Mouse (Mus musculus): ENCODE measurements around the gene Pck2.

Pck2 gene

DNA sequence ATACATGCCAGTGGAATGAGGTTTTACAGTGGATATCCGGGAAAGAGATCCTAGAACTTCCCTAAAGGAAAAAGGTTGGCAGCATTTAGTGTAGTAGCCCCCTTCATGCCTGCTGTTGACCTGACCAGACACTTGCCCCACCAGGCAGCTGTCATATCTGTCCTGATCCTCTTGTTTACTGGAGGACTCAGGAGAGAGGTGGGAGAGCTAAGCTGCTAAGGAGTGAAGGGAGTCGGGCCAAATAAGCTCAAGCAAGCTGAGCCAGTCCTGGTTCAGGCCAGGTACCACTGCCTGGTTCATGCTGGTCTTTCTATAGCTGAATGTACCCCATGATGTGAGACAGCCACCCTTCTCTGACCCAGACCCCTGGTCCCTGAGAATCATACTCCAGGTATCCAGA lies 13.4 kb upstream of the Pck2 start:
- in situ Hi-C loops (cut with MboI, MseI): no loop called here

DNA sequence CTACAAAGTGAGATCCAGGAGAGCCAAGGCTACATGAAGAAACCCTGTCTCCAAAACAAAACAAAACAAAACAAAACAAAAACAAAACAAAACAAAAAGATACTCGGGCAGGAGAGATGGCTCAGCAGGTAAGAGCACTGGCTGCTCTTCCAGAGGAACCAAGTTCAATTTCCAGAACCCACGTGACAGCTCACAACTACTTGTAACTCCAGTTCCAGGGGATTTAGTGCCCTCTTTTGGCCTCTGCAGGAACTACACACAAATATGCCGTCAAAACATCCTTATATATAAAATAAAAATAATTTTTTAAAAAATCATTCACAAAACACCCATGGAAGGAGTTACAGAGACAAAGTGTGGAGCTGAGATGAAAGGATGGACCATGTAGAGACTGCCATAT lies 12.1 kb upstream of the Pck2 start:
- in situ Hi-C loops (cut with MboI, MseI): no loop called here

GRCm38 (mm10) chr14:55536116-55536745 lies 3.8 kb upstream of the Pck2 start:
- in situ Hi-C loops (cut with MboI, MseI): no loop called here

DNA sequence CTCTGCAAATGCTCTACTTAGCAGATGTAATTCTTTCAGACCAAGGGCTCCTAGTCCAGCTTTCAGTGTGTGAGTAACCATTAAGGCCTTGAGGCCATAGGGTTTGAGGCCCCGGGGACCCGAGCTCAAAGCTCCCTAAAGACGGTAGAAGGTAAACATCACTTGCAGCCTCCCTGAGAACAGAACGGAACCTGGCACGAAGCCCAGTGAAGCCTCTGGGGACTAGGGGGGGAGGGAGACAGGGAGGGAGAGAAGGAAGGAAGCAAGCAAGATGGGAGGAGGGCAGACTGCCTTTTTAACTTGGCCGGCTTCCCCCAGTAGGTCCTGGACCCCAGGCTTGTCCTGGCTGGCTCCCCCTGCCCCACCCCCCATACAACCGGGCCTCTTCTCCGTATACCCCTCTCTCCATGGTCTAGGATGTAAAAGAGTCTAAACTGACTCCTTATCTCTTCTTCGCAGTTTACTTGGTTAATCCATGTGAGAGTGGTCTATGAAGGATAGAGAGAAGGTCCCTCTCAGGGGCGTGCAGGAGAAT lies 788 bp downstream of the Pck2 start:
- in situ Hi-C loops (cut with MboI, MseI): no loop called here

GRCm38 (mm10) chr14:55542268-55542667 lies 2.2 kb downstream of the Pck2 start:
- in situ Hi-C loops (cut with MboI, MseI): no loop called here

- in situ Hi-C loops (cut with MboI, MseI): no loop called here
Observed at GRCm38 (mm10) chr14:55544334-55544733, 4.3 kb downstream of the Pck2 start.

DNA sequence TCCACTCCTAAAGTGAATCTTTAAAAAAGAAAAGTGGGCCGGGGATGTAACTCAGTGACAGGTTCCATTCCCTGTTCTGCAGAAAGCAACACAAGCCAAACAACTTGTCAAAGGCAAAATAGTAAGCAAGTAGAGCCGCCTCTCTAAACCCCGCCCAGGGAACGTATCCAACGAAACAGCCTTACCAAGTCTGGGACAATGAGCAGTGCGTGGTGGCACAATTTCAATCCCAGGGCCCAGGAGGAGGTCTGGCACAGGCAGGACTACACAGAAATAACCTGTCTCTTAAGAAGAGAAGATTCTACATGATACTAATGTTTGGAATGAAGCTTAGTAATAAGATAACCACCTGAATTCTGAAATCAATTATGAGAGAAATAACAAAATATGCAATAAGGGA lies 10.1 kb downstream of the Pck2 start:
- in situ Hi-C loops (cut with MboI, MseI): no loop called here

- in situ Hi-C loops (cut with MboI, MseI): no loop called here
Observed at GRCm38 (mm10) chr14:55551347-55551746, 11.3 kb downstream of the Pck2 start.

GRCm38 (mm10) chr14:55551794-55552193 lies 11.7 kb downstream of the Pck2 start:
- in situ Hi-C loops (cut with MboI, MseI): no loop called here

GRCm38 (mm10) chr14:55554635-55555034 lies 14.6 kb downstream of the Pck2 start:
- in situ Hi-C loops (cut with MboI, MseI): no loop called here

DNA sequence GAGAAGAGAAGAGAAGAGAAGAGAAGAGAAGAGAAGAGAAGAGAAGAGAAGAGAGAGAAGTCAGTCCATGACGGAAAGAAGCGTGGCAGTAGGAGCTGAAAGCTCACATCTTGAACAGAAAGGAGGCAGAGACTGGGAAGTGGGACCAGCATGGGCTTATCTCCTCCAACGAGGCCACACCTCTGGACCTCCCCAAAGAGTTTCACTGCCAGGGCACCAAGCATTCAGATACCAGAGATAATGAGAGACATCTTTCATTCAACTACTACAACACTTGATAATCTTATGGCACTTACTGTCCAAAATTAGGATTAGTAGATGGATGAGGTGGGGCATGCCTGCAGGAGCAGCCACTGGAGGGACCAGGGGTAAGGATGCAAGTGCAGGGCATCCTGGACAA lies 15.7 kb downstream of the Pck2 start:
- in situ Hi-C loops (cut with MboI, MseI): no loop called here

DNA sequence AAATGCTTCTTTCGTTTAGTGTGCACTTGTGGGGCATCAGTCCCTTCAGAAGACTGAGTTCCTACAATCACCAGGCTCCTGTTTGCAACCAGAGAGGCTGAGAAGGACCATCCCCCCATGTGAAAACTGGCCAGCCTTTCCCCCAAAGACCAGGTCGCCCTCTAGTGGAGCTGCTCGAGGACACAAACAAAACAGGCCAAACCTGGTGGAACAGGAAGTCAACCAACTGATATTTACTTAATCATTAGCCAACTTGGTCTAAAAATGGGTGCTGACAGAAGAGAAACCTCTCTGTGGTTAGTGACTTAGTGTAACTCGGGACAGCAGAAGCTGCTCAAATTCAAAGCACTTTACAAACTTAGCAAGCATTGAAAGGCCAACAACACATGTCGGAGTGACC lies 16.9 kb downstream of the Pck2 start:
- in situ Hi-C loops (cut with MboI, MseI): no loop called here

DNA sequence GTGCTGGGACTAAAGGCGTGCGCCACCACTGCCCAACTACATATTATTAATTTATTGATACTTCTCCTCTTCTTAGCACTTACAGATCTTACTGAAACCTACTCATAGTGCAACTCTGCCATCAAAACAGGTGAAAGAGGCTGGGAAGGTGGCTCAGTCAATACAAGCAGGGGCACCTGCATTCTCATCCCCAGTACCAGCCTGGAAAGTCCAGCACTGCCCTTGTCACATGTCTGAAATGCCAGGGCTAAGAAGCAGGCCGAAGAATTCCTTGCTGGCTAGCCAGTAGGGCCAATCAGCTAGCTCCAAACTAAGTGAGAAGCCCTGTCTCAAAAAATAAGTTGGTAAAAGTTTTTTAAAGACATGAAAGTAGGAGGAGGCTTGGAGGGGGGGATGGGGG lies 17.5 kb downstream of the Pck2 start:
- in situ Hi-C loops (cut with MboI, MseI): no loop called here

- in situ Hi-C loops (cut with MboI, MseI): no loop called here
Observed at GRCm38 (mm10) chr14:55558740-55559448, 18.8 kb downstream of the Pck2 start.

- in situ Hi-C loops (cut with MboI, MseI): no loop called here
Observed at GRCm38 (mm10) chr14:55559799-55560201, 19.7 kb downstream of the Pck2 start, which contains the start of gene Dcaf11. Gene Dcaf11, plus strand, starts transcription at chr14:55560006.

DNA sequence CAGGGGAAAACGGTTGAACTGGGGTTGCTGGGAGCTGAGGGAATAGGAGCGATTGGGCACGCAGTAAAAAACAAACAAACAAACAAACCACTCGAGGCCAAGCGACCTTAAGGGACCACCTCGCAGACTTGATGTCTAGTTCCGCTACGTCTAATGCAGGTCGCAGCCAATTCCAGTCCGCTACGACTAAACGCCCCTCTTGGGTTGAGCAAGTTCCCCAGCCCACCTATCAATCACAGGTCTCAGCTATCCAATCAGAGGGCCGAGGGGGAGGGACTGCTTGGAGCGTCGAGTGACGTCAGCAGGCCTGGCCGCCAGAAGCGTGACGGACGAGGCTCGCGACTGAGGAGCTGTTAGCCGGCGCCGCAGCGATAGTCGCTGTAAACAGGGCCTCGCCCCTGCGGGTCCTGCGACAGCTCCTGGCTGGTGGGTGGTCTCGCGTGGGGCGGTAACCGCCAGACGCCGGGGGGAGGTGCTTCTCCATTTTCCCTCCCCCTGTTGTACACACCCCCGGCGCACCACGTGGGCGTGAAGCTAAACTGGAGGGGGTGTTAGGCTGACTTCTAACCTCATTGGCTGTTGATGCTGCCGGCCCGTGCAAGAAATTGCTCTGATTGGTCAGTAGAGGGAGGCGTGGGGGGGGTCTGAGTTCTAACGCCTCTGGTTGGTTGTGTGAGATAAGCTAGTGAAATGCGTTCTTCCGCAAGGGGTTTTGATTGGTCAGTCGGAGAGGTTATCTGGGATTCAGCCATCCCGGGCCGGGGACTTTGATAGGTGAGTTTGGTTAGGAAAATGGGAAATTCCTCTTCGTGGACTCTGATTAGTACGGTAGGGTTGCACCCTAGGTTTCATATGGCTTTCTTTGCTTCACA lies 20.4 kb downstream of the Pck2 start, which contains the start of gene A730061H03Rik:
TSS of gene A730061H03Rik (minus strand) at position 205 of the 872 bp plus-strand sequence.
- in situ Hi-C loops (cut with MboI, MseI): no loop called here

DNA sequence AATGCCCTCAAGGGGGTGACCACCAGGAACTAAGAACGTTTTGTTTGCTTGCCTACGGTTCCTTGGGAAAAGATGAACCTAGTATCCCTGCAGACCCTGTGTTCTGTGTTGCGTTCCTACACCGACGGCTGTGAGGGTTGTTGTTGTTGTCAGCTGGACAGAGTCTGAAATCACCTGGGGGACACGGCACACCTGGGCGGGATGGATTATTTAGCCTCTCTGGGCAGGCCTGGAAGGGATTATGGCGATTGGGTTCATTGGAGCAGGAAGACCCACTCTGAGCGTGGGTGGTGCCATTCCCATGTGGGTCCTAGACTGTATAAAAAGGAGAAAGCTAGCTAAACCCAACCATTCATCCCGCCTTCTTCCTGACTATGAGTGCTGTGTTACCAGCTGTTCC lies 21.8 kb downstream of the Pck2 start:
- in situ Hi-C loops (cut with MboI, MseI): no loop called here

DNA sequence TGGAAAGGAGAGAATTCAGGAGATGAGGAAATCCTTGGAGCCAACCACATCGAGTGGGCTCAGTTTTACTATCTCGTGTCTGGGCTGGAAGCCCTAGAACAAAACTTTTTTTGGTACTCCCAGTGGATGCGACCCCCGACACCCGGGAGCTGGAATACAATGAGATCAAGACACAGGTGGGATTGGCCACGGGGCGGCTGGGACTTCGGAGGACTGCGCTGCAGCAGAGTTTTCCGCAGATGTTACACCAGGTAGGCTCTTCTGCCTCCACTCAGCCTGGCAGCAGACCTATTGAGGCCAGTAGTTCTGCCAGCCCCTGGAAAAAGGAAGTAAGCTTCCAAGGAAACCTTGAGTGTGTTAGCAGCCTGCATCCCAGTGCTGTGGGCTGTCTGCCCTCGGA lies 23.2 kb downstream of the Pck2 start:
- in situ Hi-C loops (cut with MboI, MseI): no loop called here

DNA sequence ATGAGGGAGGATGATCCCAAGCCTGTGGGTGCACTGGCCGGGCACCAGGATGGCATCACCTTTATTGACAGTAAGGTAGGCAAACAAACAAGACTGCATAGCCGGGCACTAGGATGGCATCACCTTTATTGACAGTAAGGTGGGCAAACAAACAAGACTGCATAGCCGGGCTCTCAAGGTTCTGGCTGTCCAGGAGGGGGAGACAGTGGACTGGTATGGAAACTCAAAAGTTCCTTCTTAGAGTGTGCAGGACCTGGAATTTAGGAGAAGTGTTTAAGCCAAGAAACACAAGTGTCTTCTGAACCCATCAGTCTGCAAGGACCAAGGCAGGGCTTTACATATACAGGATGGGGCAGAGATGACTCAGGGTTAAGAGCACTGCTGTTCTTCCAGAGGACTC lies 25.7 kb downstream of the Pck2 start:
- in situ Hi-C loops (cut with MboI, MseI): no loop called here

DNA sequence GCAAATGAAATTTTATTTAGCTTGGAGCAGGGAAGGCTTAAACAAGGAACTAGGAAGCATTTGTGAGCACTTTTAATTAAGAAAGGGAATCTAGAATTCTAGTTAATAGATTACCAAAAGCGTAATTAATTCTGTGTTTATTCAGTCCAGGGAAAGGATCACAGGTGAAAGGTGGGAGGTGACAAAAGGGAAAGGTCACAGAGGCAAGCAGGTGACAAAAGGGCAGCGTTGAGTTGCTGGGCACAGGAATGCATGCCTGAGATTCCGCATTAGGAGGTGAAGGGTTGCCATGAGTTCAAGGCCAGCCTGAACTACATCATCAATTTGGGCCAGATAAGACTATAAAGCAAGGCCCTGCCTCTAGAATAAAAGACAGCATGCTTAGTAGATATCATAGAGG lies 27.4 kb downstream of the Pck2 start:
- in situ Hi-C loops (cut with MboI, MseI): no loop called here

DNA sequence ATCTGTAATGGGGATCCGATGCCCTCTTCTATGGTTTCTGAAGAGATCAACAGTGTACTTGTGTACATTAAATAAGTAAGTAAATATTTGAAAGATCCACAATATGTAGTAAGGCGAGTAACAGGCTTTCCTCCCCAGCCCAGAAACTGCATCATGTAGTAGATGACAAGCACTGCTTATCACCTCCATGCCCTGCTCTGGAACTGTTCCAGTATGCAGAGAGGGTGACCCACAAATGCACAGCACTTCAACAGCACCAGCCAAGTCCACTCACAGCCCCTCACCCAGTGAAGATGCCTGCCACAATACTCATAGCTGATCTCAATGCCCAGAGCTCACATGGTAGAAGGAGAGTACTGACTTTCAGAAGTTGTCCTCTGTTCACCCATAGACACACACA lies 30.5 kb downstream of the Pck2 start:
- in situ Hi-C loops (cut with MboI, MseI): no loop called here

GRCm38 (mm10) chr14:55571760-55572159 lies 31.7 kb downstream of the Pck2 start:
- in situ Hi-C loops (cut with MboI, MseI): no loop called here

All from regulatory T cell (primary cell).